Mouse (Mus musculus) gastrocnemius, adult 8-10 months (tissue): ENCODE results near the gene Mgat4b. TPM values are rescaled to one million over a fixed set of nuclear protein-coding genes. Genes with fewer than 3 reads are reported as not detected.

Experiments used
- microRNA-seq: library from miRNA; unstranded; fragments of <30 nt; microRNA quantifications from one replicate; pipeline ENCODE4 v1.2.0, GENCODE M21; 2022
- total RNA-seq, 4 experiments: library from RNA; stranded (reverse); gene quantifications; 2 replicates each; pipeline ENCODE4 v1.2.4; 2022

Mgat4b gene
- total RNA-seq, 4 experiments from 2014 or later: 40.4 to 49.2 (median 44.9) TPM

Small RNAs within 50 kb of the gene (microRNA-seq; reads per million reads assigned to microRNA genes)
- not detected for gene Mir6919

Other genes starting within 250 kb of the Mgat4b start
- gene Rnf130, start 185.5 kb upstream of the Mgat4b start, total RNA-seq: 10 to 100 TPM; 49.8 to 57.4 (median 54.4) TPM
- 10 to 100 TPM; 22.3 to 28.2 (median 23.1) TPM for gene Tbc1d9b, start 79.5 kb upstream of the Mgat4b start, total RNA-seq
- gene Mrnip, start 36.4 kb upstream of the Mgat4b start, total RNA-seq: 1 to 10 TPM; 2.4 to 2.9 (median 2.6) TPM
- gene Sqstm1, start 63 bp upstream of the Mgat4b start, total RNA-seq: 100 to 1,000 TPM; 494 to 615 (median 543) TPM
- gene Ltc4s, start 27.7 kb downstream of the Mgat4b start, total RNA-seq: 1 to 10 TPM; 1.2 to 3.1 (median 2.4) TPM
- gene Maml1, start 81.4 kb downstream of the Mgat4b start, total RNA-seq: 1 to 10 TPM; 4.7 to 5.9 (median 5.4) TPM
- gene Canx, start 114.8 kb downstream of the Mgat4b start, total RNA-seq: 100 to 1,000 TPM; 104 to 122 (median 111) TPM
- not detected for gene Cby3, start 143.6 kb downstream of the Mgat4b start, total RNA-seq
- gene Hnrnph1, start 166.1 kb downstream of the Mgat4b start, total RNA-seq: 10 to 100 TPM; 63.8 to 91.3 (median 74.6) TPM
- 10 to 100 TPM; 21.2 to 24.9 (median 22.0) TPM for gene Rufy1, start 220.2 kb downstream of the Mgat4b start, total RNA-seq